Mouse (Mus musculus) gastrocnemius, postnatal 25 days (tissue): ENCODE data around the gene Eef1e1. TPM values are rescaled to one million over a fixed set of nuclear protein-coding genes. Genes with fewer than 3 reads are reported as not detected.
"Not testable (repeated sequence)": the region's sequence is repeated elsewhere in the genome, so short reads cannot be mapped to it uniquely, and the experiment has no call there.

Experiments used
- DNase-seq: peaks from one replicate; pipeline ENCODE4 v3.0.0; 2022
- long read RNA-seq, 2 experiments: library from polyadenylated mRNA; stranded (forward); transcript quantifications; one replicate each; pipeline ENCODE4 v2.0.0; 2021
- total RNA-seq, 2 experiments: library from RNA; stranded (reverse); gene quantifications; 1 replicate in 1 of 2; 2 replicates in 1 of 2; pipeline ENCODE4 v1.2.3; 2021

The Eef1e1 gene
- 10 to 100 TPM; 12.2 to 16.9 TPM for total RNA-seq
- long read RNA-seq, experiment 1, transcript Eef1e1-201 (4 exons, 2,553 nt), result major isoform, 43 of 50 reads
- long read RNA-seq, experiment 1, partial matches to known transcripts, result 1 of 50 reads
- long read RNA-seq, experiment 1, other reads (novel, unspliced or antisense), result 3 of 50 reads
- long read RNA-seq, experiment 2, transcript Eef1e1-201 (4 exons, 2,553 nt), result major isoform, 21 of 24 reads
- long read RNA-seq, experiment 2, partial matches to known transcripts, result 1 of 24 reads
- long read RNA-seq, experiment 2, other reads (novel, unspliced or antisense), result 2 of 24 reads

DNA sequence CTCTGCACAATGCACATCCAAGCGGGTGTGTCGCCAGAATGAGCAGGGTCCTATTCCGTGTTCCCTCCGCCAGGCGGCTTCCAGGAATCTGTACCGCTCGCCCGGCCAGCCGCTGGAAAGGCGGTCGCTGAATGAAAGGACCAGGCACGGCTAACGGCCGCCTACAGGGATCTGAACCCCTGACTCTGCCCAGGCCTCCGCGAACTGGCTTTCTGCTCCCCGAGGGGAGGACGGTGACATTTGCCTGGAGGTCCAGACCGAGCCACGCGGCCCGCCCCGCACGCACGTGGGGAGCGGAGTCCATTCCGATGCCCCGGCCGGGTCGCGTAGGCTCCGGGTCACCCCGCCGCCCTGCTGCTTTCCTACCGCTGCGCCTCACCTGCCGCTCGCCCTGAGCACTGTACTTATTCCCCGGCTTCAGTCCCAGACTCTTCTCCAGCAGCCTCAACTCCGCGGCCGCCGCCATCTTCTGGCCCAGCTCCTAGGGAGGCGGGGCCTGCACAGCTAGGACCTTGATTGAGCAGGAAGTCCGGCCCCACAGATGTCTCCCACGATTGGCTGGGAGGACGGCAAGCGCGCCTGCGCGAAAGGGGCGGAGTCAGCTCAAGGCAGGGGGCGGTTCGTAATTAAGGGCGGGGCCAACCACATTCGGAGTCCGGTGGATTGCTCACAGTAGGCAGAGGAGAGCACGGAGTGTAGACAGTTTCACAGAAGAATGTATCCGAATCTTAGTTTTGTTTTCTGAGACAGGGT is at the start of gene Eef1e1:
TSS of gene Eef1e1 (minus strand) at position 531 of the 753 bp plus-strand sequence.
- peak; percentile 95 for DNase-seq

GRCm38 (mm10) chr13:38690845-38691244 is 32.0 kb upstream of the Eef1e1 start:
- DNase-seq, result no peak

DNA sequence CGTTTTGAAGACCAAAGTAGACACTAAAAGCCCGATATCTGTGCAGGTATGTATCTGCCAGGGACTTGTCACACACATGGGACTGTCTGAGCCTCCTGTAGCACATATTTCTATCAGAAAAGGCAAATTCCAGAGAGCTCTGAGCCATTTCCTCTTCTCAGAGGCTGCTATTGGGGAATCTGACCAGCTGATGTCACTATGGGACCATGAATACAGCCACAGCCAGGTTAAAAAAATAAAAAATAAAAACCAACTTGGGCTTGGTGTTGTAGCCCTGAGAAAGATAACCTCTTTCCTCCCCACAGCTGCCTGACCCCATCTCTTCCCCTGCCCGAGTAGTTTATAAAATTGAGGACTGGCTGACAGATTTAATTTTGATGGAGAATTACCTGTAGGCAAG is 31.2 kb upstream of the Eef1e1 start:
- no peak for DNase-seq

DNA sequence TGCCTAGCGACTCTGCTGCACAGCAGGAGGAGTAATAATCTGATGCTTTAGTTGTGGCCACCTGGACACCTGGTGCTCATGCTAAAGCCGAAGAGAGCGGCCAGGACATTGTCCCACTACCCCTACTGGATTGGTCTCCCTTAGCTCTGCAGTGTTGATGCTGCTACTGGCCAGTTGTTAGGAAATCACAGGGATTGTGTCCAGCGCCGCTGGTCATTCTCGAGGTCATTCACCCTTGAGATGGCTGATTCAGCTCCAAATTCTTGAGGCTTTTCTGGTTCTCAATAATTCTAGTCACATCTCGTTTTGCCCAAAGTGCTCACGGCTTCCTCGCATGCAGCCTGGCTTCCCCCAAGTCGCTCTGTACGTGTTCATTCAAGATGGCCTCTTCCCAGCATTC is 29.9 kb upstream of the Eef1e1 start:
- no peak for DNase-seq

DNA sequence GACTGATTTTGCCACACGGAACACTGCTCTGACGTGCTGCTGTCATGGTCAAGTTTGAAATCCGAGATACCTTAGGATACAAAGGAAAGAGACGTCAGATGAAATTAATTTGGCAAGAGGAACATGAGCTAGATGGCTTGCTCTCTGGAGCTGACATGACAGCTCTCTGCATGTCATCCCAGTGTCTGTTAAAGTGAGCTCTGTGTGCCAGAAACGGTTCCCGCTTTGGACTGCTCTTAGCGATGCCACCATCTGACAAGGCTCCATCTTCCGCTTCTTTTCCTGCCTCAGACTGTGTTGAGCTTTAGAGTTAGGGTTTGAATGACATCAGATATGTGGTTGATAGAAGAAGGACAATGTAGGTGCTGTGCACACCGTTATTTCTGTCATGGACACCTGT is 13.5 kb upstream of the Eef1e1 start:
- no peak for DNase-seq

- not testable (repeated sequence) for DNase-seq
Measured at GRCm38 (mm10) chr13:38671451-38671850, 12.6 kb upstream of the Eef1e1 start.

- DNase-seq, result no peak
Measured at GRCm38 (mm10) chr13:38670051-38670450, 11.2 kb upstream of the Eef1e1 start.

DNA sequence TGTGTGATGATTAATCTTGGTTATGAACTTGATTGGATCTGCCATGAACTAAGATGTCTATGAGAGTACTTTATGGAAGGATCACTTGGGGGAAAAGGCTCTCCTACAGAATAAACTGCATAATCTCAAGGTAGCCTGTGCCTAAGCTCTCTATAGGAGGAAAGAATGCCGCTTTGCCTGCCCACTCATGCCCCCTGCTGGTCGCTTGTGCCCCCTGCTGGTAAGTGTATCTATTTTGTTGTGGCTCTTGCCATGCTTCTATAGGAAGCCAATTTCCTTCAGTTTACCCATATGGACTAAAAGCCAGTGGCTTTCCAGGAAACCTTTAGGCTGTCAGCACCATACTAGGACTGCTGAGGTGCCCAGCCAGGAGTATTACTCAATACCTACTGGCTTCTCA is 9.7 kb upstream of the Eef1e1 start:
- DNase-seq, result no peak

DNA sequence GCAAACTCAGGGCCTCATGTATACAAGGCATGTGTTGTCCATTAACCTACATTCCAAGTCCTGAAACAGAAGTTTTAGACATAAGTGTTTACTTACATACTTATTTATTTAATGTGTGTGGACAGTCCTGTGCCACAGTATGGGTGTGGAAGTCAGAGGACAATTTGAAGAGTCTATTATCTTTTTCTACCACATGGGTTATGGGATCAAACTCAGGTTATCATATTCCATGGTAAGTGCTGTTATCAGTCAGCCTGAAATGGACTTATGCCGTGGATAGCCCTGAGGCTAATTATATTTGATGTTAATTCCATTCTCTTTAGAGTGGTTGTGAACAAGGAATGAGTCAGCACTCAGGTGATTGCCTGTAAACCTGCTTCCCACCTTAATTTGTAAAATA is 5.9 kb upstream of the Eef1e1 start:
- DNase-seq, result no peak

GRCm38 (mm10) chr13:38659524-38660136 is 772 bp upstream of the Eef1e1 start:
- DNase-seq, result no peak

DNA sequence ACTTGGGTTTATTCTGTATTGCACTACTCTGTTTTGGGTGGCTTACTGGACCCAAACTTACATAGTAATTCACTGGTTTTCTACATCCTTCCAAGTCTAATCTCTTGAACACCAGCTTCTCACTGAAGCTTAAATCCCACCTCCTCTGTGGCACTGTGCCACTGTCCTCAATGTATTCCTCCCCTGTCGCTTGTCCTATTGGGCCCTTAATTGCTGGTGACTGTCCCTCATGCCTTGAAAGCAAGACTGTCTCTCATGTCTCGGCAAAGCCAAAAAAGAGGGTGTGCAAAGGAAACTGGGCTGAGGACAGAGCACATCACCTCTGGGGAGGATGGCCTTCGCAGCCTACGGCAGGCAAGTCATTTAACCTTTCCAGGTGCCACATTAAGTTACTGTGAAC is 993 bp downstream of the Eef1e1 start:
- no peak for DNase-seq

- DNase-seq, result no peak
Measured at GRCm38 (mm10) chr13:38650292-38650691, 8.6 kb downstream of the Eef1e1 start.

DNA sequence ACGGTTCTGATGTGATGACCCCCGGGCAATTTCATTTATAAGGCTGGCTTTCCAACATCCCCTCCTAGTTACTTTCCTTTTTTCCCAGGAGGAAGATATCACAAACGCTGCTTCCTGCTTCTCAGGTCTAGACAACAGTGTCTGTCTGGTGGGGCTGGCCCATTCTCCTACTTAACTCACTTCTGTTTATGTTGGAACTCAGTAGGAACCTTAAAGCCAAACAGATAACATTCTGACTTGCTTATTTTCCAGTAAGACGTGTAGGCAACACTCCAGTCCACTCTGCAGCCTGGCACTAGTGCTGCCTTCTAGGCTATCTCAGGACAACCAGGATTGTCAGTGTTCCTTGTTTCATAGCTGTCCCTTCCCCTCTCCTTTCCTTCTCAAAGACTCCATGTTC is 9.8 kb downstream of the Eef1e1 start:
- DNase-seq, result no peak

DNA sequence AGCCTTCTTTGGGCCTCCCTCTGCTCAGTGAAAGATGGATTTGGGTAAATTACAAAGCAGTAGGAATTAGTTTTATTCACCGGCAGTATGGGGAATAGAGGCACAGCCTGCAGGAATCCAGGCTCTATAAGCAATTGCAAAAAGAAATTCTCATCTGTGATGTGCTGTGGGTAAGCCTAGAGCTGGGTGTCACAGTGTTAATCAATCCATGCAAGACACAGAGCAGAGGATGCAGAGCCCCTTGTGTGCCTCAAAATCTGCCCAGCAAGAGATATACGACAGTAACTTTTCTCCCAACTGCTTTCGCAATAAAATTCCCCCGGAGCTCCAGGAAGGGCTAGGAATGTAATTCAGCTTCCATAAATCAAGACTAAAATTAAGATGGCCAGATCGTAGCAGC is 17.4 kb downstream of the Eef1e1 start:
- no peak for DNase-seq

DNA sequence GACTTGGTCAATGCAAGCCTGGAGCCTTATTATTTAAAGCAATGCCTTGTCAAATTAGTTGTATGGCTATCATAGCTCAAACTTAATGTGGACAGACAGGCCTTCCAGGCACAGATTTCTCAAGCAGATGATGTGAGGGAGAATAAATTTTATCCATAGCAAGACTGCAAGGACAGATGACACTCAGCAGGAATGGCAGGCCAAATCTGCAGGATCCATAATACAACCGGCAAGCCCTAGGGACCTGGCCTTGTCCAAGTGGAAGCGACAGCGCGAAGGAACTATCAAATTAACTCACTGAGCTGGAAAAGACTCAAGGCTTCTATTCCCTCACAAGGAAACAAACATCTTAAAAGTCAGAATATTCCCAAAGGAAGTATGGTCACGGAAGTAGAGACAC is 17.9 kb downstream of the Eef1e1 start:
- no peak for DNase-seq

DNA sequence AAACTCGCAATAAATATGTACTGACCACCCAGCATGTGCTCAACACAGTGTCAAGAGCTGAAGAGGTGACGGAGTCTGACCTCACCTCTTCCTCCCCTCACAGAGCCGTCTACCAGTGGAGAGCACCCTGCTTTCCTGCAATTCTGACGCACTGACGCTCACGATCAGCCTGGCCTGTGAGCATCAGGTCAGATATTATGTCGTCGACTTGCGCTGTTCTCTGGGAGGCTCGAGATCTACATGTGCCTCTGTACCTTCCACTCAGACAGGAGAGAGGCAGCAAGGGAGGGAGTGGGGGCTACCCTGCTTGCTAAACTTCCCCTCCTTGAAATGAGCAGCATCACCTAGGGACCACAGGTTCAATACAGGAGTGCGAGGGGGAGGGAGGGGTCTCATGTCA is 20.2 kb downstream of the Eef1e1 start:
- no peak for DNase-seq

DNA sequence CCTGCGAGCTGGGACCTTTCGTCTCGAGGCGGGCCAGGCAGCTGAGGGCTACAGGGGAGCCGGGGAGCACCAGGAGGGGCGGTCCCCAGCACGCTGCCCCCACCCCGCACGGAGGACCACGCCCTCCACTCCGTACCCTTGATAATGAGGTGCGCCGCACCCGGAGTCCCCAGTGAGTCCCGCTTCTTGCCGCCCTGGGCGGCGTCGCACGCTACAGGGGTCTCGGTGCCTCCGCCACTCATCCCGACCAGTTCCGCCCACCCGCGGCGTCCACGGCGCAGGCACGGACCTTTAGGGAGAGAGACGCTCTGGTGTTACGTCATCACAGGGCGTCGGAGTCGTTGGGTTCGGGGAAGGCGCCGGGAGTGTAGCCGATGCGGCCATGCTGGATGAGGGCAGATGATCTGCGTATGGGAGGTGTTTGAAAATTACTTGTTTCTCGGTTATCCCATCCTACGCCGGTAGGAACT is 24.0 kb downstream of the Eef1e1 start, which contains the start of gene Bloc1s5:
TSS of gene Bloc1s5 (minus strand) at position 310 of the 470 bp plus-strand sequence.
- DNase-seq, result peak; percentile 91

GRCm38 (mm10) chr13:38634256-38634799 is 24.5 kb downstream of the Eef1e1 start:
- no peak for DNase-seq

- DNase-seq, result no peak
Measured at GRCm38 (mm10) chr13:38633287-38634000, 25.4 kb downstream of the Eef1e1 start.

- DNase-seq, result no peak
Measured at GRCm38 (mm10) chr13:38632556-38632955, 26.3 kb downstream of the Eef1e1 start.

DNA sequence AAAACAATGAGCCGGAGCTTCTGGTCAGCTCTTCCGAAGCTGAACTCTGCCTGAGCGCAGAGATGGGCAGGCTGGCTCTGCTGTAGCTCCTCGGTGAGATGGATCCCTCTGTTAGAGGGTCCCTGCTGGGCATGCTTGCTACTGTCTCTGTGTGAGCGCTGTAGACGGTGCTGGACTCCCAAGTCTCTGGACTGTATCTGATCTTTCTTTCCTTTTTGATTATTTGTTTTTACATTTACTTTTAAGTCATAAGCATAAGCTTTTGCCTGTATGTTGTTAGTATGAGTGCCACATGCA is 32.7 kb downstream of the Eef1e1 start:
- no peak for DNase-seq

- no peak for DNase-seq
Measured at GRCm38 (mm10) chr13:38625492-38626228, 33.2 kb downstream of the Eef1e1 start.
